Mouse (Mus musculus) neutrophil, adult 5-6 weeks (primary cell): ENCODE data around the gene BC053393. TPM values are rescaled to one million over a fixed set of nuclear protein-coding genes. Genes with fewer than 3 reads are reported as not detected.

Experiments
- ATAC-seq: fragments of 151-379, 151-347 bp; 2 replicates; pipeline ENCODE4 v1.8.0; 2017; ENCODE audit warnings: mild to moderate bottlenecking, moderate TSS enrichment; ENCODE audit not compliant: insufficient number of reproducible peaks, poor library complexity, low FRiP score, severe bottlenecking; ENCODE audit errors: extremely low read depth
- total RNA-seq: library from RNA; stranded (forward); fragments of 200-1000 nt; gene quantifications from 2 replicates; pipeline ENCODE4 v1.2.3, GENCODE M21; 2017

The BC053393 gene
- not detected in 2 replicates for total RNA-seq

- ATAC-seq, result no peak
These were observed at the start of gene BC053393 for GRCm38 (mm10) chr11:46571327-46571726. Gene BC053393, plus strand, starts transcription at chr11:46571536.

- no peak for ATAC-seq
These were observed 48.6 kb upstream of the BC053393 start for GRCm38 (mm10) chr11:46522719-46523118.

- no peak for ATAC-seq
These were observed 47.4 kb upstream of the BC053393 start, which contains the start of gene Gm12169 for GRCm38 (mm10) chr11:46523912-46524311. Gene Gm12169, plus strand, starts transcription at chr11:46524212.

- ATAC-seq, result no peak
These were observed 41.2 kb upstream of the BC053393 start for GRCm38 (mm10) chr11:46530149-46530548.

- no peak for ATAC-seq
These were observed 34.4 kb upstream of the BC053393 start for GRCm38 (mm10) chr11:46536978-46537377.

GRCm38 (mm10) chr11:46543530-46543929, 27.8 kb upstream of the BC053393 start:
- ATAC-seq, result no peak

- no peak for ATAC-seq
These were observed 21.6 kb upstream of the BC053393 start for GRCm38 (mm10) chr11:46549721-46550120.

- no peak for ATAC-seq
These were observed 18.6 kb upstream of the BC053393 start for GRCm38 (mm10) chr11:46552741-46553140.

- ATAC-seq, result no peak
These were observed 10.2 kb upstream of the BC053393 start for GRCm38 (mm10) chr11:46561096-46561495.

GRCm38 (mm10) chr11:46564671-46565070, 6.7 kb upstream of the BC053393 start:
- no peak for ATAC-seq

GRCm38 (mm10) chr11:46565967-46566366, 5.4 kb upstream of the BC053393 start:
- no peak for ATAC-seq

GRCm38 (mm10) chr11:46569107-46569506, 2.2 kb upstream of the BC053393 start:
- ATAC-seq, result no peak

- no peak for ATAC-seq
These were observed 7.5 kb downstream of the BC053393 start for GRCm38 (mm10) chr11:46578771-46579281.

GRCm38 (mm10) chr11:46580428-46580827, 9.1 kb downstream of the BC053393 start:
- ATAC-seq, result no peak

GRCm38 (mm10) chr11:46582741-46583140, 11.4 kb downstream of the BC053393 start:
- ATAC-seq, result no peak

- ATAC-seq, result no peak
These were observed 21.1 kb downstream of the BC053393 start for GRCm38 (mm10) chr11:46592416-46592815.

- ATAC-seq, result no peak
These were observed 48.6 kb downstream of the BC053393 start for GRCm38 (mm10) chr11:46619929-46620328.

GRCm38 (mm10) chr11:46620414-46621168, 49.3 kb downstream of the BC053393 start:
- ATAC-seq, result no peak

GRCm38 (mm10) chr11:46629211-46629795, 58.0 kb downstream of the BC053393 start, which contains the start of gene Dppa1:
Gene Dppa1, minus strand, starts transcription at chr11:46629261.
- ATAC-seq, result no peak

GRCm38 (mm10) chr11:46631635-46632034, 60.3 kb downstream of the BC053393 start:
- ATAC-seq, result peak; percentile 30; the same call in 1 of the 2 replicates
